Mouse (Mus musculus): ENCODE results near the gene AC131692.1. TPM values are rescaled to one million over a fixed set of nuclear protein-coding genes. Genes with fewer than 3 reads are reported as not detected.

The AC131692.1 gene
- polyA plus RNA-seq, 1 experiment: 0.15 TPM

DNA sequence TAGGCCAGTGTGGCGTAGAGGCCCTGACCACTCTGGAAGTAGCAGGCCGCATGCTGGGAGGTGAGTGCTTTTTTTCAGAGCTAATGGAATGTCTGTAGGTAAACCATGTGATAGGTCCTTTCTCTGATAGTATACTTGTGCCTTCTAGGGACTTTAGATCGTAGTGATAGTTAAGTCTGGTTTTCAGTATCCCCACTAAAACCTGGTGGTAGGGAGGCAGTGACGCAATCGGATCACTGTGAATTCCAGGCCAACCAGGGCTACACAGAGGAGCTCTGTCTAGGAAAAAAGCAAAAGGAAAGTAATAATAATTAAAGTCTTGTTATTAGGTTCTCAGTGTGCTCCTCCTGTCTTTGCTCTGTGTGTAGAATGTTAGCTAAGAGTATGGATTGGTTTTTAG is 35.7 kb upstream of the AC131692.1 start:
- DNase-seq (ENCODE audit: low read depth): no peak
- TF ChIP-seq CTCF (IDR thresholded peaks at IDR 0.05; ENCODE audit: borderline replicate concordance, extremely low read depth, insufficient read depth, insufficient read length): no peak
- no peak for TF ChIP-seq POLR2A (IDR thresholded peaks at IDR 0.05; ENCODE audit: borderline replicate concordance, extremely low read depth, insufficient read depth, insufficient read length, poor library complexity, severe bottlenecking)

DNA sequence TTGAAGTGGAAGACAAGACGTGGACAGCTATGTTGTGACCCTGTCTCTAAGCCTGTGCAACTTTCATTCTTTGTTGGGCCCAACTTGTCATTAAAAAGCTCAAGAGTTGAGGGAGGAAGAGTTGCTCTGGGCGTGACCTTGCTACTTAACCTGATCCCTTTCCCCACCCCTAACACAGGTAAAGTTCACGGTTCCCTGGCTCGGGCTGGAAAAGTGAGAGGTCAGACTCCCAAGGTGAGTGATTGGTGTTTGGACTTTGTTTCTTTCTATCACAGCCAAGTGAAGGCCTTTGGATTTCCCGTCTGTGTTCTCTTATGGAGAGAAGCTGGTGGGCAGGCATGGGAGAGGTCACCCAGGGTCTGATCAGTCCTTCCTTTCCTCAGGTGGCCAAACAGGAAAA is 35.3 kb upstream of the AC131692.1 start:
- no peak for DNase-seq (ENCODE audit: low read depth)
- TF ChIP-seq POLR2A (IDR thresholded peaks at IDR 0.05; ENCODE audit: borderline replicate concordance, extremely low read depth, insufficient read depth, insufficient read length, poor library complexity, severe bottlenecking) (no peak), CTCF (IDR thresholded peaks at IDR 0.05; ENCODE audit: borderline replicate concordance, extremely low read depth, insufficient read depth, insufficient read length) (no peak)

- TF ChIP-seq POLR2A (IDR thresholded peaks at IDR 0.05; ENCODE audit: borderline replicate concordance, extremely low read depth, insufficient read depth, insufficient read length, poor library complexity, severe bottlenecking) (peak; percentile 87), CTCF (IDR thresholded peaks at IDR 0.05; ENCODE audit: borderline replicate concordance, extremely low read depth, insufficient read depth, insufficient read length) (no peak; the same call in 1 of the 2 replicates)
- peak; percentile 97 for DNase-seq (ENCODE audit: low read depth)
Measured at GRCm38 (mm10) chr19:6061021-6061533, 33.1 kb upstream of the AC131692.1 start, which contains the start of gene Znhit2. Gene Znhit2 (plus strand): TSS chr19:6061192.

GRCm38 (mm10) chr19:6061641-6062302 is 32.4 kb upstream of the AC131692.1 start:
- no peak for TF ChIP-seq CTCF (IDR thresholded peaks at IDR 0.05; ENCODE audit: borderline replicate concordance, extremely low read depth, insufficient read depth, insufficient read length)
- no peak for TF ChIP-seq POLR2A (IDR thresholded peaks at IDR 0.05; ENCODE audit: borderline replicate concordance, extremely low read depth, insufficient read depth, insufficient read length, poor library complexity, severe bottlenecking)
- DNase-seq (ENCODE audit: low read depth): peak; percentile 41

GRCm38 (mm10) chr19:6062418-6062817 is 31.8 kb upstream of the AC131692.1 start:
- no peak for DNase-seq (ENCODE audit: low read depth)
- TF ChIP-seq POLR2A (IDR thresholded peaks at IDR 0.05; ENCODE audit: borderline replicate concordance, extremely low read depth, insufficient read depth, insufficient read length, poor library complexity, severe bottlenecking) (no peak), CTCF (IDR thresholded peaks at IDR 0.05; ENCODE audit: borderline replicate concordance, extremely low read depth, insufficient read depth, insufficient read length) (no peak)

DNA sequence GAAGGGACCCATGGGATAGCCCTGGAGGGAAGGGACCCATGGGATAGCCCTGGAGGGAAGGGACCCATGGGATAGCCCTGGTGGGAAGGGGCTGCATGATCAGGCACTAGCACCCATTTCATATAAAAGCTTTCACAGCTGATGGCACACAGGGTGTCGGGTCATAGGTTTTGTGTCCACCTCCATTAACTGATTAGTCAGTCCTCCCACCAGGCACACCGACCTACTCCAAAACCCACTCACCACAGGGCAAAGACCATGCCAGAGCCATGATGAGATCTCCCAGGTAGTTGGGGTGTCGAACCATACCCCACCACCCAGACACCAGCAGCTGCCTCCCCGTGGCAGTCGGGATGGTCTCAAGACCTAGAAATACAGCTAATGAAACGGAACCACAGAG is 31.1 kb upstream of the AC131692.1 start:
- DNase-seq (ENCODE audit: low read depth): no peak
- TF ChIP-seq CTCF (IDR thresholded peaks at IDR 0.05; ENCODE audit: borderline replicate concordance, extremely low read depth, insufficient read depth, insufficient read length): no peak
- TF ChIP-seq POLR2A (IDR thresholded peaks at IDR 0.05; ENCODE audit: borderline replicate concordance, extremely low read depth, insufficient read depth, insufficient read length, poor library complexity, severe bottlenecking): no peak

DNA sequence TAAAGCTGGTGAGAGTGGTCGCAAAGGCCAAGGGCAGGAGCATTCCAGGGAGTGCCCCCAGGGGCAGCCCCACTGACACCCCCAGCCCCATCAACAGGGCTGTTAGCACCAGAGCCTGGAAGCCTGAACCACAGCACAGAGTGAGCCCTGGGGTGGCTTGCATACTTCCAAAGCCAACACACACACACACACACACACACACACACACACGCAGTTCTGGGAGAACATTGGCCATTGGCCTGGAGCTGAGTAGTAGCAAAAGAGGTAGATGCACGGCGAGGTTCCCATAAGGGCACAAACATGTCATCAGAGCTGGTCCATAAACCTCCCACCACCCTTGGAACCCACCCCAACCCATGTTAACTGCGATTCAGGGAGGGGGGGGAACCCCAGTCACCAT is 27.6 kb upstream of the AC131692.1 start:
- no peak for DNase-seq (ENCODE audit: low read depth)

DNA sequence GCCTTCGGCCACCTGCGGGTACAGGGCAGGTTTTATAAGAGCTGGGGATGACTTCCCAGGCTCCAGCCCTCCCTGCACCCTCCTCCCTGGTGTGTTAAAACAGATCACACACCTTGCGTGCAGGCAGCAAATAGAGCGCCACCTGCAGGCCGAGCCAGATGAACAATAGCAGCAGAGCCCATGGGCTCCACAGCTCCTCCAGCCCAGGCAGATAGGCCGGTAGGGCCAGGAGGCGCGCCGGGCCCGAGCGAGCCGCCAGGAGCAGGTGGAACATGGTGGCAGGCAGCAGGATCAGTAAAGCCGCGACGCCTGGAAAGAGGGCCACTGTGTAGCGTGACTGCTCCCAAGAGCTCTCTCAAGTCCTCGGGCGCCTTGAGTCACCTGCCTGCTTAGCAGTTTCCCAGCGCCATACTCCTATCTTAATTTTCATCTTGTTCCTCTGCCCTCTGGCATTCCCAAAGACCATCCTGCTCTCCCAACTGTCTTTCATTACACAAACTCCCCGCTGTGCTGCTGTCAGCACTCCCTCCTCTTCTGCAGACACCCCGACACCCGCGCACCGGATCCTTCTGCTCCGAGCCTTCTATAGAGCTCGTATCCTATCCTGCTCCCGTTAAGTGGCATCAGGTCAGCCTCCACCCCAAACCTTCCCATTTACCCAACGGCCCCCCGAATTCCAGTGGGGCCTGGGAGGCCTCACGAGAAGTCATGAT is 27.1 kb upstream of the AC131692.1 start:
- peak; percentile 92 for DNase-seq (ENCODE audit: low read depth)
- TF ChIP-seq CTCF (IDR thresholded peaks at IDR 0.05; ENCODE audit: borderline replicate concordance, extremely low read depth, insufficient read depth, insufficient read length): peak; percentile 92
- no peak for TF ChIP-seq POLR2A (IDR thresholded peaks at IDR 0.05; ENCODE audit: borderline replicate concordance, extremely low read depth, insufficient read depth, insufficient read length, poor library complexity, severe bottlenecking)

More for the DNA sequence above, 27.6 kb upstream of the AC131692.1 start:
- TF ChIP-seq CTCF (IDR thresholded peaks at IDR 0.05; ENCODE audit: borderline replicate concordance, extremely low read depth, insufficient read depth, insufficient read length): no peak
- TF ChIP-seq POLR2A (IDR thresholded peaks at IDR 0.05; ENCODE audit: borderline replicate concordance, extremely low read depth, insufficient read depth, insufficient read length, poor library complexity, severe bottlenecking): no peak

- TF ChIP-seq POLR2A (IDR thresholded peaks at IDR 0.05; ENCODE audit: borderline replicate concordance, extremely low read depth, insufficient read depth, insufficient read length, poor library complexity, severe bottlenecking): peak; percentile 20; the same call in 1 of the 2 replicates
- TF ChIP-seq CTCF (IDR thresholded peaks at IDR 0.05; ENCODE audit: borderline replicate concordance, extremely low read depth, insufficient read depth, insufficient read length): peak; percentile 3; the same call in 1 of the 2 replicates
- peak; percentile 96 for DNase-seq (ENCODE audit: low read depth)
Measured at GRCm38 (mm10) chr19:6067724-6068415, 26.3 kb upstream of the AC131692.1 start, which contains the start of gene Tm7sf2. Gene Tm7sf2 (minus strand): TSS chr19:6068373.

DNA sequence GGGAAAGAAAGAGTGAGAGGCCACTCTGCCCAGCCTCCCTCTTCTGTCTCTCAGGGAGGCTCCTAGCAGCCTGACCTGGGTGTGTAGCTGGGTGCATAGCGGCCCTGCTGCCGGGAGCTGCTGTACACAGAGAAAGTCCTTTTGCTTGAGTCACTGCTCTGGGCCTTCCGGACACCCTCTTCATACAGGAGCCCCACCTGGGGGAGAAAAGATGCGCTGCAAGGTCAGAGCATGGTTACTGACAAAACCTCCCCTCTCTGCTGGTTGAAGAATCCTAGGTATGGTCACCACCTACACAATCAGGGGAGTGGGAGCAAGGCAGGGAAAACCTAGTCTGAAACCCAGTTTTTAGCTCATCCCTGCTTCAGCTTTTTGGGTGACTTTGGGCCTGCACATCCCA is 25.3 kb upstream of the AC131692.1 start:
- DNase-seq (ENCODE audit: low read depth): no peak
- TF ChIP-seq POLR2A (IDR thresholded peaks at IDR 0.05; ENCODE audit: borderline replicate concordance, extremely low read depth, insufficient read depth, insufficient read length, poor library complexity, severe bottlenecking) (no peak), CTCF (IDR thresholded peaks at IDR 0.05; ENCODE audit: borderline replicate concordance, extremely low read depth, insufficient read depth, insufficient read length) (no peak)

GRCm38 (mm10) chr19:6069851-6070250 is 24.4 kb upstream of the AC131692.1 start:
- no peak for DNase-seq (ENCODE audit: low read depth)
- TF ChIP-seq CTCF (IDR thresholded peaks at IDR 0.05; ENCODE audit: borderline replicate concordance, extremely low read depth, insufficient read depth, insufficient read length) (no peak), POLR2A (IDR thresholded peaks at IDR 0.05; ENCODE audit: borderline replicate concordance, extremely low read depth, insufficient read depth, insufficient read length, poor library complexity, severe bottlenecking) (no peak)

Data from brain, embryonic 14.5 days (tissue).